Mouse (Mus musculus) ES-E14 (cell line): ENCODE data around the gene E130208F15Rik. TPM values are rescaled to one million over a fixed set of nuclear protein-coding genes. Genes with fewer than 3 reads are reported as not detected.

Experiments
- DNase-seq: peaks from one replicate; pipeline ENCODE4 v3.0.0-alpha.2; 2013; ENCODE audit warnings: low read depth, low spot score
- H3K27ac ChIP-seq: 2 replicates; pipeline ENCODE4 v1.5.1; 2012; ENCODE audit warnings: low read depth, mild to moderate bottlenecking, low read length, moderate library complexity, mixed read lengths; ENCODE audit not compliant: poor library complexity, insufficient read depth, severe bottlenecking
- H3K36me3 ChIP-seq: 2 replicates; pipeline ENCODE4 v1.6.1; 2012; ENCODE audit warnings: mild to moderate bottlenecking, low read length, moderate library complexity, mixed read lengths; ENCODE audit not compliant: control insufficient read depth, poor library complexity, insufficient read depth, severe bottlenecking
- H3K4me1 ChIP-seq, 2 experiments: fragments of 150-350 bp in 1 of 2; sonication (generic) in 1 of 2; 2 replicates each; pipeline ENCODE4 v1.6.1; 2012; ENCODE audit warnings: low read length in 2 of 2, mild to moderate bottlenecking in 1 of 2, mixed read lengths in 1 of 2; ENCODE audit not compliant: control insufficient read depth in 2 of 2, insufficient read depth in 2 of 2, poor library complexity in 1 of 2
- H3K4me3 ChIP-seq, 2 experiments: fragments of 150-350 bp in 1 of 2; sonication (generic) in 1 of 2; 2 replicates each; pipeline ENCODE4 v1.5.1; 2012; ENCODE audit warnings: low read length in 2 of 2, low read depth in 1 of 2, mild to moderate bottlenecking in 1 of 2, mixed read lengths in 1 of 2; ENCODE audit not compliant: insufficient read depth in 1 of 2, poor library complexity in 1 of 2, severe bottlenecking in 1 of 2
- H3K9ac ChIP-seq: 2 replicates; pipeline ENCODE4 v1.6.1; 2012; ENCODE audit warnings: low read depth, mild to moderate bottlenecking, low read length, mixed read lengths; ENCODE audit not compliant: poor library complexity, insufficient read depth, severe bottlenecking
- H3K9me3 ChIP-seq: fragments of 150-350 bp; sonication (generic); 2 replicates; pipeline ENCODE4 v1.6.1; 2012; ENCODE audit warnings: low read depth, mild to moderate bottlenecking, low read length; ENCODE audit not compliant: control insufficient read depth, insufficient read depth
- CHD2 ChIP-seq: IDR thresholded peaks from 2 replicates; pipeline ENCODE4 v1.6.1; 2014; ENCODE audit warnings: mild to moderate bottlenecking, low read depth, low read length, inconsistent platforms
- HCFC1 ChIP-seq: IDR thresholded peaks from 2 replicates; pipeline ENCODE4 v1.6.1; 2012; ENCODE audit warnings: low read length, inconsistent platforms, borderline replicate concordance; ENCODE audit not compliant: insufficient read depth
- MAFK ChIP-seq: IDR thresholded peaks from 2 replicates; pipeline ENCODE4 v1.6.1; 2014; ENCODE audit warnings: mild to moderate bottlenecking, low read depth, low read length, inconsistent platforms; ENCODE audit not compliant: insufficient read depth
- ZC3H11A ChIP-seq: IDR thresholded peaks from 2 replicates; pipeline ENCODE4 v1.6.1; 2012; ENCODE audit warnings: low read depth, mild to moderate bottlenecking, inconsistent platforms, low read length, borderline replicate concordance
- ZNF384 ChIP-seq: IDR thresholded peaks from 2 replicates; pipeline ENCODE4 v1.6.1; 2012; ENCODE audit warnings: low read depth, low read length, inconsistent platforms
- in situ Hi-C, 2 experiments: fragments of 600-800 bp; cut with MboI; formaldehyde crosslinking; loops; one replicate each; pipeline ENCODE4 v1.15.1; 2025; ENCODE audit warnings: low sequenced_read_pairs in 2 of 2, inconsistent platforms in 1 of 2; ENCODE audit not compliant: unreplicated experiment in 2 of 2
- total RNA-seq: library from RNA; depleted of rRNA; stranded (reverse); fragments of 300-350 nt; gene quantifications from 2 replicates; pipeline ENCODE4 v1.2.3, GENCODE M21; 2012; rRNA removed

Gene E130208F15Rik
- total RNA-seq, 1 experiment = 1.9 TPM

- H3K36me3 ChIP-seq = no peaks in the 10 kb centered on the region
- in situ Hi-C loops = no loop called here
- peak; percentile 68 for DNase-seq
- H3K9ac ChIP-seq = peak within 1 kb of the TSS; percentile 76
- H3K4me1 ChIP-seq = peaks cover 2 to 18% of the 10 kb centered on the region in 2 experiments; a peak in 2 of 4 replicates
- H3K9me3 ChIP-seq = no peaks in the 10 kb centered on the region
- H3K27ac ChIP-seq = no peak within 1 kb of the TSS
- no peak for TF ChIP-seq HCFC1
- TF ChIP-seq MAFK = no peak
- no peak for TF ChIP-seq ZC3H11A
- no peak for TF ChIP-seq ZNF384
- H3K4me3 ChIP-seq = peak within 1 kb of the TSS; percentile 62 to 81
These were observed 41.3 kb downstream of the E130208F15Rik start, which contains the start of gene Lrfn3 for GRCm38 (mm10) chr7:30362652-30363343. Gene Lrfn3 (minus strand): TSS chr7:30362772.

- no peak overlapping the region for H3K9ac ChIP-seq
- DNase-seq = no peak
- H3K9me3 ChIP-seq = no peaks in the 10 kb centered on the region
- no peaks in the 10 kb centered on the region for H3K36me3 ChIP-seq
- H3K4me3 ChIP-seq = peak overlapping the region in 1 of 2 experiments; percentile 52; a peak in 2 of 4 replicates
- in situ Hi-C loops = no loop called here
- TF ChIP-seq ZNF384 = no peak
- TF ChIP-seq ZC3H11A = no peak
- no peak for TF ChIP-seq MAFK
- no peak for TF ChIP-seq CHD2
- TF ChIP-seq HCFC1 = no peak
- peaks cover 2 to 20% of the 10 kb centered on the region in 2 experiments; a peak in 2 of 4 replicates for H3K4me1 ChIP-seq
- H3K27ac ChIP-seq = no peak overlapping the region
These were observed 41.8 kb downstream of the E130208F15Rik start for GRCm38 (mm10) chr7:30363344-30363738.

GRCm38 (mm10) chr7:30367466-30367865, 45.9 kb downstream of the E130208F15Rik start:
- in situ Hi-C loops = no loop called here
- Histone ChIP-seq H3K36me3 (no peaks in the 10 kb centered on the region), H3K9ac (no peak overlapping the region), H3K4me3 (no peak overlapping the region), H3K4me1 (peaks cover 2 to 14% of the 10 kb centered on the region in 2 experiments; a peak in 2 of 4 replicates), H3K27ac (no peak overlapping the region), H3K9me3 (no peaks in the 10 kb centered on the region)
- TF ChIP-seq ZNF384 (no peak), MAFK (no peak), HCFC1 (no peak), ZC3H11A (no peak), CHD2 (no peak)
- no peak for DNase-seq

Other genes with a start within 250 kb of the E130208F15Rik start
- gene Zfp82, start 248.8 kb upstream of the E130208F15Rik start, total RNA-seq = 5.8 and 7.3 TPM in 2 replicates
- 0.26 and 0.71 TPM in 2 replicates for gene Gm26920, start 231.3 kb upstream of the E130208F15Rik start, total RNA-seq
- 13.1 and 16.3 TPM in 2 replicates for gene Zfp566, start 231.2 kb upstream of the E130208F15Rik start, total RNA-seq
- gene Zfp260, start 227.0 kb upstream of the E130208F15Rik start, total RNA-seq = 33.5 and 40.4 TPM in 2 replicates
- 5.3 and 5.7 TPM in 2 replicates for gene Zfp382, start 199.8 kb upstream of the E130208F15Rik start, total RNA-seq
- gene Zfp146, start 152.0 kb upstream of the E130208F15Rik start, total RNA-seq = 35.0 and 37.9 TPM in 2 replicates
- gene Cox7a1, start 137.6 kb upstream of the E130208F15Rik start, total RNA-seq = 54.8 and 57.8 TPM in 2 replicates
- 160 and 164 TPM in 2 replicates for gene Capns1, start 122.9 kb upstream of the E130208F15Rik start, total RNA-seq
- gene Polr2i, start 89.8 kb upstream of the E130208F15Rik start, total RNA-seq = 209 and 309 TPM in 2 replicates
- 158 and 173 TPM in 2 replicates for gene Tbcb, start 89.5 kb upstream of the E130208F15Rik start, total RNA-seq
- not detected in 2 replicates for gene Ovol3, start 86.0 kb upstream of the E130208F15Rik start, total RNA-seq
- 1.2 and 2.7 TPM in 2 replicates for gene Thap8, start 41.6 kb upstream of the E130208F15Rik start, total RNA-seq
- 21.6 and 30.5 TPM in 2 replicates for gene Wdr62, start 41.3 kb upstream of the E130208F15Rik start, total RNA-seq
- 4.4 and 5.4 TPM in 2 replicates for gene Clip3, start 30.0 kb upstream of the E130208F15Rik start, total RNA-seq
- 24.5 and 37.8 TPM in 2 replicates for gene Alkbh6, start 13.0 kb upstream of the E130208F15Rik start, total RNA-seq
- gene Syne4, start 6.9 kb upstream of the E130208F15Rik start, total RNA-seq = 14.5 and 25.5 TPM in 2 replicates
- gene Sdhaf1, start 2.2 kb downstream of the E130208F15Rik start, total RNA-seq = 6.6 and 8.5 TPM in 2 replicates
- 2.6 and 4.4 TPM in 2 replicates for gene Lrfn3, start 41.0 kb downstream of the E130208F15Rik start, total RNA-seq
- not detected in 2 replicates for gene Tyrobp, start 92.0 kb downstream of the E130208F15Rik start, total RNA-seq
- gene Hcst, start 98.1 kb downstream of the E130208F15Rik start, total RNA-seq = not detected in 2 replicates
- gene Nfkbid, start 100.0 kb downstream of the E130208F15Rik start, total RNA-seq = 4.2 and 8.2 TPM in 2 replicates
- 36.9 and 63.7 TPM in 2 replicates for gene Aplp1, start 123.8 kb downstream of the E130208F15Rik start, total RNA-seq
- 10.7 and 29.8 TPM in 2 replicates for gene Kirrel2, start 135.9 kb downstream of the E130208F15Rik start, total RNA-seq
- gene Nphs1, start 136.6 kb downstream of the E130208F15Rik start, total RNA-seq = 45.7 and 72.5 TPM in 2 replicates
- gene Prodh2, start 171.9 kb downstream of the E130208F15Rik start, total RNA-seq = 0.80 and 0.90 TPM in 2 replicates
- 1.0 and 1.4 TPM in 2 replicates for gene Arhgap33, start 213.3 kb downstream of the E130208F15Rik start, total RNA-seq
- gene Hspb6, start 230.4 kb downstream of the E130208F15Rik start, total RNA-seq = 1.6 and 4.1 TPM in 2 replicates
- 6.8 and 10.8 TPM in 2 replicates for gene Proser3, start 230.6 kb downstream of the E130208F15Rik start, total RNA-seq
- gene Lin37, start 238.1 kb downstream of the E130208F15Rik start, total RNA-seq = 12.4 and 15.8 TPM in 2 replicates
- gene U2af1l4, start 241.6 kb downstream of the E130208F15Rik start, total RNA-seq = 56.9 and 65.8 TPM in 2 replicates
- gene Gm49396, start 241.6 kb downstream of the E130208F15Rik start, total RNA-seq = 4.1 and 6.8 TPM in 2 replicates
- 64.9 and 65.3 TPM in 2 replicates for gene Psenen, start 241.9 kb downstream of the E130208F15Rik start, total RNA-seq
- 1.3 and 3.3 TPM in 2 replicates for gene Igflr1, start 243.7 kb downstream of the E130208F15Rik start, total RNA-seq